Mouse (Mus musculus): ENCODE data around the gene Gpatch4. TPM values are rescaled to one million over a fixed set of nuclear protein-coding genes. Genes with fewer than 3 reads are reported as not detected.

Gpatch4 gene
- polyA plus RNA-seq, 1 experiment from 2014 or later = 14.7 TPM

- no peak overlapping the region for H3K27ac ChIP-seq (replicated peaks in 1 of 2; ENCODE audit: control insufficient read depth in 1 of 2, insufficient read depth in 1 of 2, low read depth in 2 of 2, low read length in 2 of 2)
- H3K9me3 ChIP-seq (ENCODE audit: control insufficient read depth, low read length) = no peaks in the 10 kb centered on the region
- H3K4me3 ChIP-seq (ENCODE audit: control insufficient read depth in 1 of 2, insufficient read depth in 1 of 2, low read depth in 1 of 2, low read length in 2 of 2) = no peak overlapping the region
- H3K4me2 ChIP-seq (ENCODE audit: low read length) = no peak overlapping the region
- H3K27me3 ChIP-seq (ENCODE audit: control insufficient read depth, insufficient read depth, low read length) = no peaks in the 10 kb centered on the region
- H3K36me3 ChIP-seq (ENCODE audit: control insufficient read depth, insufficient read depth, low read length) = peaks cover 64% of the 10 kb centered on the region
- H3K4me1 ChIP-seq (ENCODE audit: control insufficient read depth in 2 of 2, insufficient read depth in 2 of 2, low read length in 2 of 2) = peaks cover 6 to 15% of the 10 kb centered on the region in 2 experiments
- ATAC-seq (ENCODE audit: insufficient number of reproducible peaks, insufficient read depth, low FRiP score, low read depth) = no peak
- WGBS = 100% methylated on average over 6 of the region's 9 CpGs
- no peak overlapping the region for H3K9ac ChIP-seq (ENCODE audit: low read length)
These were observed 42.6 kb downstream of the Gpatch4 start for GRCm38 (mm10) chr3:88085459-88085858.

GRCm38 (mm10) chr3:88087688-88088087 is 44.8 kb downstream of the Gpatch4 start:
- ATAC-seq (ENCODE audit: insufficient number of reproducible peaks, insufficient read depth, low FRiP score, low read depth) = no peak
- no peaks in the 10 kb centered on the region for H3K27me3 ChIP-seq (ENCODE audit: control insufficient read depth, insufficient read depth, low read length)
- peaks cover 3 to 6% of the 10 kb centered on the region in 2 experiments; a peak in 3 of 4 replicates for H3K4me1 ChIP-seq (ENCODE audit: control insufficient read depth in 2 of 2, insufficient read depth in 2 of 2, low read length in 2 of 2)
- H3K27ac ChIP-seq (replicated peaks in 1 of 2; ENCODE audit: control insufficient read depth in 1 of 2, insufficient read depth in 1 of 2, low read depth in 2 of 2, low read length in 2 of 2) = no peak overlapping the region
- peaks cover 86% of the 10 kb centered on the region for H3K36me3 ChIP-seq (ENCODE audit: control insufficient read depth, insufficient read depth, low read length)
- H3K9ac ChIP-seq (ENCODE audit: low read length) = no peak overlapping the region
- H3K4me2 ChIP-seq (ENCODE audit: low read length) = no peak overlapping the region
- H3K4me3 ChIP-seq (ENCODE audit: control insufficient read depth in 1 of 2, insufficient read depth in 1 of 2, low read depth in 1 of 2, low read length in 2 of 2) = no peak overlapping the region
- 91% methylated on average over 1 of the region's 1 CpGs for WGBS
- no peaks in the 10 kb centered on the region for H3K9me3 ChIP-seq (ENCODE audit: control insufficient read depth, low read length)

- no peak for ATAC-seq (ENCODE audit: insufficient number of reproducible peaks, insufficient read depth, low FRiP score, low read depth)
- Histone ChIP-seq H3K36me3 (ENCODE audit: control insufficient read depth, insufficient read depth, low read length) (peaks cover 96% of the 10 kb centered on the region), H3K27me3 (ENCODE audit: control insufficient read depth, insufficient read depth, low read length) (no peaks in the 10 kb centered on the region), H3K4me3 (ENCODE audit: control insufficient read depth in 1 of 2, insufficient read depth in 1 of 2, low read depth in 1 of 2, low read length in 2 of 2) (no peak overlapping the region), H3K9me3 (ENCODE audit: control insufficient read depth, low read length) (no peaks in the 10 kb centered on the region), H3K4me2 (ENCODE audit: low read length) (no peak overlapping the region), H3K9ac (ENCODE audit: low read length) (no peak overlapping the region), H3K4me1 (ENCODE audit: control insufficient read depth in 2 of 2, insufficient read depth in 2 of 2, low read length in 2 of 2) (no peaks in the 10 kb centered on the region), H3K27ac (replicated peaks in 1 of 2; ENCODE audit: control insufficient read depth in 1 of 2, insufficient read depth in 1 of 2, low read depth in 2 of 2, low read length in 2 of 2) (no peak overlapping the region)
- 94% methylated on average over 7 of the region's 7 CpGs for WGBS
These were observed 47.2 kb downstream of the Gpatch4 start for GRCm38 (mm10) chr3:88090106-88090505.

- Histone ChIP-seq H3K4me1 (ENCODE audit: control insufficient read depth in 2 of 2, insufficient read depth in 2 of 2, low read length in 2 of 2) (no peaks in the 10 kb centered on the region), H3K36me3 (ENCODE audit: control insufficient read depth, insufficient read depth, low read length) (peaks cover 98% of the 10 kb centered on the region), H3K9me3 (ENCODE audit: control insufficient read depth, low read length) (no peaks in the 10 kb centered on the region), H3K4me3 (ENCODE audit: control insufficient read depth in 1 of 2, insufficient read depth in 1 of 2, low read depth in 1 of 2, low read length in 2 of 2) (no peak overlapping the region), H3K4me2 (ENCODE audit: low read length) (no peak overlapping the region), H3K27me3 (ENCODE audit: control insufficient read depth, insufficient read depth, low read length) (no peaks in the 10 kb centered on the region), H3K9ac (ENCODE audit: low read length) (no peak overlapping the region), H3K27ac (replicated peaks in 1 of 2; ENCODE audit: control insufficient read depth in 1 of 2, insufficient read depth in 1 of 2, low read depth in 2 of 2, low read length in 2 of 2) (no peak overlapping the region)
- 92% methylated on average over 6 of the region's 6 CpGs for WGBS
- ATAC-seq (ENCODE audit: insufficient number of reproducible peaks, insufficient read depth, low FRiP score, low read depth) = no peak
These were observed 47.7 kb downstream of the Gpatch4 start for GRCm38 (mm10) chr3:88090616-88091015.

GRCm38 (mm10) chr3:88094126-88094525 is 51.2 kb downstream of the Gpatch4 start:
- H3K9ac ChIP-seq (ENCODE audit: low read length) = no peak overlapping the region
- H3K27me3 ChIP-seq (ENCODE audit: control insufficient read depth, insufficient read depth, low read length) = no peaks in the 10 kb centered on the region
- 65% methylated on average over 5 of the region's 5 CpGs for WGBS
- no peak overlapping the region for H3K4me3 ChIP-seq (ENCODE audit: control insufficient read depth in 1 of 2, insufficient read depth in 1 of 2, low read depth in 1 of 2, low read length in 2 of 2)
- no peak for ATAC-seq (ENCODE audit: insufficient number of reproducible peaks, insufficient read depth, low FRiP score, low read depth)
- no peak overlapping the region for H3K27ac ChIP-seq (replicated peaks in 1 of 2; ENCODE audit: control insufficient read depth in 1 of 2, insufficient read depth in 1 of 2, low read depth in 2 of 2, low read length in 2 of 2)
- H3K9me3 ChIP-seq (ENCODE audit: control insufficient read depth, low read length) = no peaks in the 10 kb centered on the region
- H3K4me2 ChIP-seq (ENCODE audit: low read length) = no peak overlapping the region
- H3K36me3 ChIP-seq (ENCODE audit: control insufficient read depth, insufficient read depth, low read length) = peaks cover 100% of the 10 kb centered on the region
- no peaks in the 10 kb centered on the region for H3K4me1 ChIP-seq (ENCODE audit: control insufficient read depth in 2 of 2, insufficient read depth in 2 of 2, low read length in 2 of 2)

- H3K27me3 ChIP-seq (ENCODE audit: control insufficient read depth, insufficient read depth, low read length) = no peaks in the 10 kb centered on the region
- no peaks in the 10 kb centered on the region; a peak in 1 of 4 replicates for H3K4me1 ChIP-seq (ENCODE audit: control insufficient read depth in 2 of 2, insufficient read depth in 2 of 2, low read length in 2 of 2)
- no peak overlapping the region for H3K27ac ChIP-seq (replicated peaks in 1 of 2; ENCODE audit: control insufficient read depth in 1 of 2, insufficient read depth in 1 of 2, low read depth in 2 of 2, low read length in 2 of 2)
- no peaks in the 10 kb centered on the region for H3K9me3 ChIP-seq (ENCODE audit: control insufficient read depth, low read length)
- H3K36me3 ChIP-seq (ENCODE audit: control insufficient read depth, insufficient read depth, low read length) = peaks cover 99% of the 10 kb centered on the region
- no peak for ATAC-seq (ENCODE audit: insufficient number of reproducible peaks, insufficient read depth, low FRiP score, low read depth)
- no peak overlapping the region for H3K4me2 ChIP-seq (ENCODE audit: low read length)
- WGBS = 63% methylated on average over 6 of the region's 6 CpGs
- no peak overlapping the region for H3K4me3 ChIP-seq (ENCODE audit: control insufficient read depth in 1 of 2, insufficient read depth in 1 of 2, low read depth in 1 of 2, low read length in 2 of 2)
- H3K9ac ChIP-seq (ENCODE audit: low read length) = no peak overlapping the region
These were observed 54.8 kb downstream of the Gpatch4 start for GRCm38 (mm10) chr3:88097666-88098065.

- Histone ChIP-seq H3K4me1 (ENCODE audit: control insufficient read depth in 2 of 2, insufficient read depth in 2 of 2, low read length in 2 of 2) (no peaks in the 10 kb centered on the region; a peak in 1 of 4 replicates), H3K27ac (replicated peaks in 1 of 2; ENCODE audit: control insufficient read depth in 1 of 2, insufficient read depth in 1 of 2, low read depth in 2 of 2, low read length in 2 of 2) (no peak overlapping the region), H3K27me3 (ENCODE audit: control insufficient read depth, insufficient read depth, low read length) (no peaks in the 10 kb centered on the region), H3K4me2 (ENCODE audit: low read length) (no peak overlapping the region), H3K9me3 (ENCODE audit: control insufficient read depth, low read length) (no peaks in the 10 kb centered on the region), H3K36me3 (ENCODE audit: control insufficient read depth, insufficient read depth, low read length) (peaks cover 99% of the 10 kb centered on the region), H3K4me3 (ENCODE audit: control insufficient read depth in 1 of 2, insufficient read depth in 1 of 2, low read depth in 1 of 2, low read length in 2 of 2) (no peak overlapping the region), H3K9ac (ENCODE audit: low read length) (peak overlapping the region; percentile 16; the same call in 1 of the 2 replicates)
- ATAC-seq (ENCODE audit: insufficient number of reproducible peaks, insufficient read depth, low FRiP score, low read depth) = no peak
- WGBS = 75% methylated on average over 3 of the region's 3 CpGs
These were observed 57.3 kb downstream of the Gpatch4 start for GRCm38 (mm10) chr3:88100251-88100650.

GRCm38 (mm10) chr3:88101736-88102135 is 58.8 kb downstream of the Gpatch4 start:
- WGBS = 91% methylated on average over 7 of the region's 7 CpGs
- H3K27ac ChIP-seq (replicated peaks in 1 of 2; ENCODE audit: control insufficient read depth in 1 of 2, insufficient read depth in 1 of 2, low read depth in 2 of 2, low read length in 2 of 2) = no peak overlapping the region

More at GRCm38 (mm10) chr3:88101736-88102135, 58.8 kb downstream of the Gpatch4 start:
- Histone ChIP-seq H3K4me3 (ENCODE audit: control insufficient read depth in 1 of 2, insufficient read depth in 1 of 2, low read depth in 1 of 2, low read length in 2 of 2) (no peak overlapping the region), H3K27me3 (ENCODE audit: control insufficient read depth, insufficient read depth, low read length) (no peaks in the 10 kb centered on the region), H3K36me3 (ENCODE audit: control insufficient read depth, insufficient read depth, low read length) (peaks cover 98% of the 10 kb centered on the region), H3K9ac (ENCODE audit: low read length) (no peak overlapping the region), H3K4me2 (ENCODE audit: low read length) (no peak overlapping the region), H3K9me3 (ENCODE audit: control insufficient read depth, low read length) (no peaks in the 10 kb centered on the region), H3K4me1 (ENCODE audit: control insufficient read depth in 2 of 2, insufficient read depth in 2 of 2, low read length in 2 of 2) (no peaks in the 10 kb centered on the region; a peak in 1 of 4 replicates)
- no peak for ATAC-seq (ENCODE audit: insufficient number of reproducible peaks, insufficient read depth, low FRiP score, low read depth)
